Mouse (Mus musculus): ENCODE measurements around the gene Trmt2a.

DNA sequence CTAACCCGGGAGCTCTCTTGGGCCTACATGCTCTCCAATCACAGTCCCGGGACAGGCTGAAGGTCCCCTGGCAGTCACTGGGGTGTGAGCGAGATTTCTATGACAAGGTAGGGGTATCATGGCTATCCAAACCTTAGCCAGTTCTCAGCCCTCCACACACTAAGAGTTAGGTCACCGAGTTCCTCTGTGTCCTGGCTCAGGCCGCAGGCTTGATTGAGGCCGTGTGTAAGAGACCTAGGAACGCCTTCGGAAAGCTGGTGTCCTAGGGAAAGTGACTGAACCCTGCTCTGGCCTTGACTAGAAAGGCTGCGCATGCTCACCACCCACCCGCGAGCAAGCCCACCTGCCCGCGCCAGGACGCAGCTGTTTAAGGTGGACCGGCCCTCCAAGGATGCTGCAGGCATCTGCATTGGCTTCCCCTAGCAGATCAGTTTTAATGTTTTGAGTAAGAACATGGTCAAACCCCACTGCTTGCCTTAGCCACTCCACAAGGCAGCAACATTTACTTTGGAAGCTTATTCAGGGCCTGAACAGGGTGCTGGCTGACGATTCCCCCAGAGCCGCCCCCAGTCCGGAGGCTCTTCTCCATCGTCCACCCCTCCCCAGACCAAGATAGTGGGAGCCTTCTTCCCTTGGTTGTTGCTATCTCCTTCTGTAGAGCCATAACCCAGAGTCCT lies 13.0 kb upstream of the Trmt2a start:
- no peak for TF ChIP-seq CTCF (IDR thresholded peaks at IDR 0.05; ENCODE audit: extremely low read depth, insufficient read depth, insufficient read length, insufficient replicate concordance)
- TF ChIP-seq POLR2A (IDR thresholded peaks at IDR 0.05; ENCODE audit: low read depth, low read length) = no peak
